Mouse (Mus musculus) left cerebral cortex, adult 2 months (tissue): ENCODE measurements at regions not wholly inside any gene's neighbourhood (a gene's known extent, or its start where the extent isn't known, plus 50 kb on each side); places are given as distances from the start of the nearest gene placed in this dataset.

ENCODE experiments used
- DNase-seq, 2 experiments: peaks; one replicate each; pipeline ENCODE4 v3.0.0; 2021 to 2022; ENCODE audit warnings: low spot score in 2 of 2, mixed read lengths in 1 of 2; ENCODE audit errors: extremely low spot score in 1 of 2
- H3K27ac ChIP-seq: fragments of 200-600 bp; 2 replicates; pipeline ENCODE4 v1.8.1; 2022
- H3K4me3 ChIP-seq: fragments of 200-600 bp; 2 replicates; pipeline ENCODE4 v1.8.1; 2022
- CTCF ChIP-seq: fragments of 200-600 bp; IDR thresholded peaks from 2 replicates; pipeline ENCODE4 v1.8.1; 2022; ENCODE audit warnings: antibody characterized with exemption, mild to moderate bottlenecking, moderate library complexity
- intact Hi-C: fragments of 180-260 bp; cut with DNase I; formaldehyde crosslinking; loops from one replicate; pipeline ENCODE4 v1.15.1; 2025

DNA sequence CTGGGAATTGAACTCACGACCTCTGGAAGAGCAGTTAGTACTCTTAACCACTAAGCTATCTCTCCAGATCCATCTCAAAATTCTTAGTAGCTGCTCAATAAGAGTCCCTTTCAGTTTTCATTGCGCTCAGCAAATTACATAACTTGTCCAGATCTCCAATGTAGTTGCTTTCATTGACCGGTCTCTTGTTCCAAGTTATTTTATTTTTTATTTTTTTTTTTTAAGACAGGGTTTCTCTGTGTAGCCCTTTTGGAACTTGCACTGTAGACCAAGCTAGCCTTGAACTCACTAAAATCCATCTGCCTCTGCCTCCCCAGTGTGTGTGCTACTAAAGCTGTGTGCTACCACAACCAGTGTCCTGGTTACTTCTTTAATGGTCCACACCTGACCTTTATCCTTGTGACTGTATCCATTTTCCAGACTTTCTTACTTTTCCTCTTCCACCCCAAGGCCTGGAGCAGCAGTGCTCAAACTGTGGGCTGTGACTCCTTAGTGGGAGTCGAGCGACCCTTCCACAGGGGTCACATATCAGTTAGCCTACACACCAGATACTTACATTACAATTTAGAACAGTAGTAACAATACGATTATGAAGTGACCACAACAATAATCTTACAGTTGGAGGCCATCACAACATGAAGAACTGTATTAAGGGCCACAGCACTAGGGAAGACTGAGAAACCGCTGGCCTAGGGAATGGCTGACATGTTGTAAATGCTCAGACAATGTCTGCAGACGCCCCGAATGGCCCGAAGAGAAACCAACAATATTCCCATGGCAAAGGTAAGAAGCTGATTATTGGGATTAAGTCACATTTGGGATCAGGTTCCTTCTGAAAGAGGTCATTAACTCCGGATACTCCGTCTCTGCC lies 97.8 kb upstream of the Cpsf6 start:
- no peak overlapping the region for H3K27ac ChIP-seq
- intact Hi-C loops: no loop called here
- H3K4me3 ChIP-seq: peak overlapping the region; percentile 28
- TF ChIP-seq CTCF: no peak
- DNase-seq: no peak

DNA sequence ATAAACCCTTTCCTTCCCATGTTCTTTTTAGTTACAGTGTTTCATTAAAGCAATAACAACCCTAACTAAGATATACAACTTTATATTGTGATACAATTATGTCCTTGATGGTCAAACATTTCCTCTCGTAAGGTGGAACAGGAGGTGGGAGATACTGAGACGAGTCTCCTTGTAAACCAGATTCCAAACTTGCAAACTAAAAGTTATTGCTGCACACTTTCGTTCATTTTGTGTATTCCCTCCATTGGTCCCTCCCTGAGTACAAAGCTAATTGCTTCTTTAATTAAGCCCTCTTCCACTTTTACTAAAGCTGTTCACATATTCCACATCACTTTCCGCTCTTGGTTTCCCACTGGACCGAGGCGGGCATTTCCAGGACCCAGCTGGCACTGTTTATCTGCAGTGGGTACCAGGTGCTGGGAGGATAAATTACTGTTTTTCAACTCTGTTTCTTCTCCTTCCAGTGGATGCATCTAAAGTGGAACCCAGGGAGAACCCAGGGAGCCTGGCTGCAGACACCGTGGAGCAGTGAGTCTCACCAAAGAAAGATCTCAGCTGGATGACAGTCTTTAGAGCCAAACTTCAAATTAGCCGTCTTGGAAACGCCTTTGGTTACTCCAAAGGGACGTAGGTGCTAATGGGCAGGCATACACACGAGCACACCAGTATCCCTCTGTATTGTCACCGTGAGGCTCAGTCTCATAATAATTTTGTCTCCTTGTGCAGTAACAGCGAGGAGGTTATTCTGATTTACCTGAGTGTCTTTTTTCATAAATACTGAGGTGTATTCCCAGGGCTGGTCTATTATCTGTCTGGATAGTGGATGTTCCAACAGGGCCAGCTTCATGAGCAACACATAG lies 95.5 kb upstream of the Cpsf6 start:
- DNase-seq: no peak
- no peak for TF ChIP-seq CTCF

DNA sequence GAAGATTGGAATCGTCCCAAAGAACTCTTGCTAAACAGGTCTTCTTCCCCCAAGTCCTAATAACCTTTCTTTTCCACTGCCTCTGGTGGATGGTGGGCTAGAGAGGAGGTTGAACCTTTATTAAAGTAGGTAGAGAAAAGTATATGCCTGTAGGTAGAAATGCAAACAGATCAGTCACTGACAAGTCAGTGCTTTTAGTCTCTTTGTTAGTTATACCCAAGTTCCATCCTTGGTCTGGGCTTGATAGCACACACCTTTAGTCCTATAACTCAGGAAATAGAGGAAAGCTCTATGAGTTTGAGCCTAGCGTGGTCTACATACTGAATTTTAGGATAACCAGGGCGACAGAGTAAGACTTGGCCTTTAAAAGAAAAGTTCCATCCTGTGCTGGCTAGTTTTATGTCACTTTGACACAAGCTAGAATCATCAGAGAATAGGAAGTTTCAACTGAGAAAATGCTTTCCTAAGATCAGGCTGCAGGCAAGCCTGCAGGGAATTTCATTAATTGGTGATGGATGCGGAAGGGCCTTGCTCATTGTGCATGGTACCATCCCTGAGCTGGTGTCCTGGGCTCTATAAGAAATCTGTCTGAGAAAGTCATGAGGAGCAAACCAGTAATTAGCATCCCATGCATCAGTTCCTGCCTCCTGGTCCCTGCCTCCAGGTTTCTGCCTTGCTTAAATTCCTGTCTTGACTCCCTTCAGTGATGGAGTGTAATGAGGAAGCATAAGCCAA lies 94.7 kb upstream of the Cpsf6 start:
- intact Hi-C loops: no loop called here
- no peak overlapping the region for H3K4me3 ChIP-seq
- H3K27ac ChIP-seq: no peak overlapping the region
- no peak for TF ChIP-seq CTCF
- no peak for DNase-seq

More for the DNA sequence above, 95.5 kb upstream of the Cpsf6 start:
- H3K27ac ChIP-seq: no peak overlapping the region
- intact Hi-C loops: no loop called here
- no peak overlapping the region for H3K4me3 ChIP-seq

DNA sequence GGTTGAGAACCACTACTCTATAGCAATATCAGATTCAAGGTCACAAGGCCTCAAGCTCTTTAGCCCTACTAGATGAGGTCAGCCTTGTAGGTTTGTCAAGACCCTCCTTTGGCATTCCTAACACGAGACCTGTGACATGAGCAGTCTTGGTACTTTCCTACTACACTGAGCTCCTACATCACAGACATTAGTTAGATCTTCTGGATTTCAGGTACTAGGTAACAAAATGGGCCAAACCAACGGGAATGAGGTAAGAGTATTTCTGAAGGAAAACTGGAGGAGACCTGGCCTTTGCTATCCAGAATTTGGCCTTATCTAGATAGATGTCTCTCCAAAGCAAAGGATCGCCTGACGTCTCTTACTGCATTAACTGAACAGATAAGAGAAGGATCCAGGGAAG lies 93.7 kb upstream of the Cpsf6 start:
- TF ChIP-seq CTCF: no peak
- intact Hi-C loops: no loop called here

DNA sequence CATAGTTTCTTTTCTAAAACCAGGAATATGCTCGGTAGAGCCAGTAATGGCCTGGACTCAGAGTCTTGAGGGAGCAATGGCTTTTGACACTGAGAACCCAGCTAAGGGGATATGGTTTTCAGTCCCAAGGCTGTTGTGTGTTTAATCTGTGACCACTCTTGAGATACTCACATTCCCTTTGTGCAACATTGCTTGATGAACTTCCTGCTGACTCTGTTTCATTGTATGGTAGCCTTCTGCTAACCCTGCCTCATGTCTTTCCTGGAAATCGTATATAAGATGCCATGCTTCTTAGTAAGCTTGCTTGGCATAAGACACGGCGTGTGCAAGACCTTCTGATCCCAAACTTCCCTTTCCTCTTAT lies 92.7 kb upstream of the Cpsf6 start:
- no peak overlapping the region for H3K4me3 ChIP-seq
- intact Hi-C loops: no loop called here
- TF ChIP-seq CTCF: no peak
- no peak overlapping the region for H3K27ac ChIP-seq
- no peak for DNase-seq

More for the DNA sequence above, 93.7 kb upstream of the Cpsf6 start:
- no peak for DNase-seq
- H3K27ac ChIP-seq: no peak overlapping the region
- no peak overlapping the region for H3K4me3 ChIP-seq

DNA sequence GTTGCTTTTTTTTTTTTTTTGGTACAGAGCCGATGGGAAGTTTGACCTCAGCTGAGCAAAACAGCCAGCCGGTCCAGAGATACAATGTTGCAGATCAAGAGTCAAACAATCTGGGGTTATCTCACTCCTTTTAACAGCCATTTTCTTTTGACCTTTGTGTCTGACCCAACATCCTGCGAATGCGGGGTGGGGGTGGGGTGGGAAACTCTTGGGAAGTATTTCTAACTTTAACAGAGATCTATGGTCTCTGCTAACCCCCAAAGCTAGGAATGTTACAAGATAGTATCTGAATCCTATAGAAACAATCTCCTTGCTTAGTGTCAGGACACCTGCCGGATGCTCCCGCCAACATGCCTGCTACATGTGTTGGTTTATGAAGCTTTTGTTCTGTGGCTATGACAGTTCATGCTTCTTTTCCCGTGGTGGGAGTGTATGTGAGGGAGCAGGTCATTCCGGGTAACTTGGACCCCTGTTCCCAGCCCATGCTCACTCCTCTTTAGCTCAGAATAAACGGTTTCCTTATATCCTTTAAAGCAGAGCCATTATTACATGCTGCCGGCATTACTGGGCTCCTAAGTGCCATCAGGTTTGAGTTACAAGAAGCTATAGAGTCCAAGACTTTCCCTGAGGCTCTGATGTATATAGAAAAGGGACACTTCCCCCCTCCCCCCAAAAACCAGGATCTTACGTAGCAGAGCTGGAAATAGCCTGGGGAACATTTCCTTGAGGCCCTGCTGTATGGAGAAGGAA lies 92.2 kb upstream of the Cpsf6 start:
- no peak for TF ChIP-seq CTCF
- DNase-seq: no peak
- Histone ChIP-seq H3K27ac (no peak overlapping the region), H3K4me3 (no peak overlapping the region)
- intact Hi-C loops: no loop called here

DNA sequence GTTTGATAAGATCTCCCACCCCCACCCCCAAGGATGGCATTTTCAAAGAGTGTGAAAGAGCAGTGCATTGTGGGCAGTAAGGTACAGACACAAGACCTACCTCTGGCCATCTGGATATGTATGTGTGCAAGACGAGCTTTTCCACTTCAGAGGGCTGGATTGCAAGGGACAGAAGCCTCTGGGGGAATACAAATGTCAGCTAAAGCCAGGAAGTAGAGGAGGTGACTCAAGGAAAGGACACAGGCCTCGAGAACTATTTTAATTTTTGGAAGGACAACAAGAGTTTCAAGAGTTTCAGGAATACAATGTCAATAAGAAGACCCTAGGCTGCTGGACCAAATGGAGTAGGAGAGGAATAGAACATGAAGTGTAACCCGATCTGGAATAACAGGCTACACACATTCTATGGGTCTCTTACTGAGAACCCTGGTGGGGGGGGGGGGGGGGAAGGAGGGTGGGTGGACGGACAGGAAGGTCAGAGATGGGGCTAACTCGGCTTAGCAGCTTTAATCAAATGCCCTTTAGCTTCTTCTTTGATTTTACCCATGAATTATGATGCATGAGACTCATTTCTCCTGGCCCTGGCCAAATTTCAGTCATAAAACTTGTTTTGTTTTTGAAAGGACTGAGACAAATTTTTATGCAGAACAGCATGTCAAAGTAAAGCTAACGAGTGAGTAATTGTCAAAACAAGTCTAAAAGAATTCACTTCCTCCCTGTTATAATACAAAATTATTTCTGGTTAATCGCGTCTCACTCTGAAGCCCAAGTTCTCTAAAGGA lies 91.4 kb upstream of the Cpsf6 start:
- H3K4me3 ChIP-seq: no peak overlapping the region
- no peak overlapping the region for H3K27ac ChIP-seq
- intact Hi-C loops: no loop called here
- no peak for TF ChIP-seq CTCF
- DNase-seq: no peak

DNA sequence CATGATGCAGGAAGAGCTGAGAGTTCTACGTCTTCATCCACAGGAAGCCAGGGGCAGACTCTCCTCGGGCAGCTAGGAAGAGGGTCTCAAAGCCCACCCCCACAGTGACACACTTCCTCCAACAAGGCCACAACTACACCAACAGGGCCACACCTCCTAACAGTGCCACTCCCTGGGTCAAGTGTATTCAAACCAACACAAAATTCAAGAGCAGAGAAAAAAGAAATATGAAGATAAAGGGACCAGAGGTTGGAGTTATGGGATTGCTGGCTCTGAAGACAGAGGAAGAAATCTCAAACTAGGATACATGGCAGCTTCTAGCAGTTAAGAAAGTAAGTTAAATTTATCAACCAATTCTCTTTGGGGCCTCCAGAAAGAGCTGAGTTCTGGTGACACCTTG lies 90.7 kb upstream of the Cpsf6 start:
- no peak overlapping the region for H3K4me3 ChIP-seq
- TF ChIP-seq CTCF: no peak
- no peak for DNase-seq
- intact Hi-C loops: no loop called here
- H3K27ac ChIP-seq: no peak overlapping the region

DNA sequence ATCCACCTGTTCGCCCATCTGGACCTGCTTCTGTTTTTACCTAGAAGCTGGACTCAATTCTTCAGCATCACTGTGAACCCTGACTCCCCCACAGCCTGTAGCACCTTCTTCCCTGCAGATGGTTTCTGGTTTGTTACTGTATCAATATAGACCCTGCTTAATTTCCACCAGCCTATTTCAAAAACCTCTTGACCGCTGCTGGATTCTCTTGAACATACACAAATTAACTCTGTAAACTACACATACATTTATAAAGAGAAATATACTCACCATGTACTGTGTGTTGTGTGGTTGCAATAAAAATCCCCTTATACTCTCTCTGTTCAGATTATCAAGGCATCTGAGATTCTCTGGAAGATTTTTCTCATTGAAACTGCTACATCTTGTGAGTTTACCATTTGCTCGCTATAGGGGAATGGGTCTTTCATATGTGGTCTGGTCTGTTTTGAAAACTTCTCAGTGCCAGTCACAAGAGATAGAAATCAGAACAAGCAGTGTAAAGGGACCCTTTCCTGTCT lies 89.8 kb upstream of the Cpsf6 start:
- TF ChIP-seq CTCF: no peak
- no peak overlapping the region for H3K4me3 ChIP-seq
- no peak overlapping the region for H3K27ac ChIP-seq
- no peak for DNase-seq
- intact Hi-C loops: no loop called here

DNA sequence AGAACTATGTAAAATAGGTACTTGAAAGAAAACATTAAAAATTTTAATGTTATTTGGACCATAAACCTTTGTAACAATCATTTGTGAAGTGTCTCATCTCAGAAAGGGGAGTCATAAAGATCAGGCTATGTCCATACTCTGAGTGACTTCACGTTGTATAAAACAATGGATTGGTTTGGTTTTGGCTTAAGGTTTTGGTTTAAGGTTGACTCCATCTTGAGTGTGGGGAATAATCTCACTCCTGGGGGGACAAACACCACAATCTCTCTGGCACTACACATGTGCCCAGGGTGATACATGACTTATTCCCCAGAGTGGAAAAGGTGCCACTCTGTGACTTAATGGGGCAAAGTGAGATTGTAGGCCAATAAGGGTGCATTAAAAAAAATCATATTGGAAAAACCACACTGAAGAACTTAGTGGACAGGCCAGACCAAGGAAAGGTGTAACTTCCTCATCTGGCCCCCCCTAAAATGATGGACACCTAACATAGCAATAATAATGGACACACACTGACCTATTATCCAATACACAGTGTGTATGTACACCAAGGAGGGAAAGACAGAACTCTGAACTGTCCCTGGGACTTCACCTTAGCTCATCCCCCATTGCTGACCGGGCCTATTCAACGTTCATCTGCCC lies 89.2 kb upstream of the Cpsf6 start:
- no peak for DNase-seq
- intact Hi-C loops: no loop called here
- TF ChIP-seq CTCF: no peak
- no peak overlapping the region for H3K4me3 ChIP-seq
- H3K27ac ChIP-seq: no peak overlapping the region
